Mouse (Mus musculus): ENCODE data around the gene Mndal. TPM values are rescaled to one million over a fixed set of nuclear protein-coding genes. Genes with fewer than 3 reads are reported as not detected.
"Not testable (repeated sequence)": the region's sequence is repeated elsewhere in the genome, so short reads cannot be mapped to it uniquely, and the experiment has no call there.

Gene Mndal
- total and polyA plus RNA-seq, 3 experiments, result 0.22 TPM; not detected in 2

DNA sequence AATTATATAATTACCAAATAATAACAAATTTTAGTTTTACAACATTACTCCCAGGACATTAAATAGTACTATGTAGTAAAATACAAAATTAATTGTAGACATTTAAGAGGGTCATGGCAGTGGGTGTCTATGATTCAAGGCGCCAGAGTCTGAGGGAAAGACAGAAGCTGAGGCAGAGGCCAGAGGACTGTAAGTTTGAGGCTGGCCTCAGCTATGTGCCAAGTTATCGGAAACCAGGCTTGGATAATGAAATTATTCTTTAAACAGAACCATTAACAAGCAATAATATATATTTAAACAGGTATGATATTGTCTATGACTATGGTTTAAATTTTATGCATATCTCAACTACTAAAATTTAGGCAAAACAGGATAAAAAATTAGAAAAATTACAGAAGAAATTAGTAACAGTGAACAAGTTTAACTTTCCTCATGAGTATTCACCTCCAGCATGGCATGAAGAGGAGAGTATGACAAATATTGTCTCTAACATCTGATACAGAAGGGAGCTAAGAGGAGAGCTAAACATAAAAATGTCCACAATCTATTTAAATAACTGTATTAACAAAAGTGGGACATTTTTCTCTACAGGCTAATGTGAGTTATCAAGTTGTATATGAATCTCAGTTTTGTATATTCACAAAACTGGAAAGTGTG is 30.4 kb downstream of the Mndal start:
- DNase-seq (ENCODE audit: low spot score), result no peak
- ATAC-seq (ENCODE audit: extremely low read depth, insufficient number of reproducible peaks, low FRiP score, poor library complexity, severe bottlenecking), result no peak
- no peak overlapping the region for H3K4me3 ChIP-seq (ENCODE audit: low read depth, low read length)
- H3K9me3 ChIP-seq (replicated peaks), result peaks cover 4% of the 10 kb centered on the region; the same call in 1 of the 2 replicates
- TF ChIP-seq POLR2AphosphoS5 (IDR thresholded peaks at IDR 0.05; ENCODE audit: insufficient replicate concordance, low read depth, low read length) (no peak), TAL1 (conservative IDR thresholded peaks at IDR 0.05; ENCODE audit: low read depth, low read length) (no peak), CTCF (IDR thresholded peaks at IDR 0.05; ENCODE audit: low read depth, low read length) (no peak)
- H3K27me3 ChIP-seq (ENCODE audit: insufficient read depth, low read length), result no peaks in the 10 kb centered on the region
- H3K36me3 ChIP-seq (replicated peaks), result no peaks in the 10 kb centered on the region
- H3K4me1 ChIP-seq (ENCODE audit: insufficient read depth, low read depth, low read length), result no peaks in the 10 kb centered on the region

DNA sequence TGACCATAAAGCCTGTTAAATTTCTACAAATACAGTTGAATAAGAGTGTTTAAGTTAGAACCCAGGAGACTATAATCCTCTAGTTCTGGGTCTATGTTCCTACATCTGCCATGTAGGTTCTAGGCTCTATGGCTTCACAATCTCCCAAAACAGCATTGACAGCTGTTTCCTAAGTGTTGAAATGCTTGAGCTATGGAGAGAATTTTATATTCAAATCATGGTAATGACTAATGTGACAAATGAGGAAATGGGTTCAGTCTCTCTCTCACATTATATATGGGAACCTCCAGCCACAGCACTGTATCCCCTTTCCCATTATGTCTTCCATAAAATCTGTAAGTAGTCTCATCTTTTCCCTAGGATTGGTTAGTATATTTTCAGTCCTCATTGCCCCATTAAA is 33.9 kb downstream of the Mndal start:
- not testable (repeated sequence) for H3K27me3 ChIP-seq (ENCODE audit: insufficient read depth, low read length); H3K9me3 ChIP-seq (replicated peaks); H3K4me1 ChIP-seq (ENCODE audit: insufficient read depth, low read depth, low read length); H3K4me3 ChIP-seq (ENCODE audit: low read depth, low read length); DNase-seq (ENCODE audit: low spot score); H3K36me3 ChIP-seq (replicated peaks); ATAC-seq (ENCODE audit: extremely low read depth, insufficient number of reproducible peaks, low FRiP score, poor library complexity, severe bottlenecking)

DNA sequence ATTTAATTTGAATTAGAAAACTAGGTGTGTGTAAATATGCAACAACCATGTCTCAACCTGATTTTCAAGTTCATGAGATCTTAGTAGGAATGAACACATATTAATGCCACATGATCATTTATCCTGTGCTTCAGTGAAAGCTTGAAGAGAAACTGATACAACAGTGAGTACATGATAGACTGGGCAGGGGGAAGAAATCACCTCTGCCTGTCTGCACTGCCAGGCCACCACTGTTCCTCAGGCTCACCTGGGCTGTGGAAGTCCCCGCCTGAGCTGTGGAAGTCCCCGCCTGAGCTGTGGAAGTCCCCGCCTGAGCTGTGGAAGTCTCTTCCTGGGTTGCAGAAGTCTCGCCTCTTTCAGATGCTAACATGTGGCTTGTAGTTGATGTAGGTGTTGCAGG is 36.4 kb downstream of the Mndal start:
- not testable (repeated sequence) for H3K27me3 ChIP-seq (ENCODE audit: insufficient read depth, low read length); H3K9me3 ChIP-seq (replicated peaks); H3K36me3 ChIP-seq (replicated peaks); H3K4me1 ChIP-seq (ENCODE audit: insufficient read depth, low read depth, low read length); ATAC-seq (ENCODE audit: extremely low read depth, insufficient number of reproducible peaks, low FRiP score, poor library complexity, severe bottlenecking); DNase-seq (ENCODE audit: low spot score); H3K4me3 ChIP-seq (ENCODE audit: low read depth, low read length)

DNA sequence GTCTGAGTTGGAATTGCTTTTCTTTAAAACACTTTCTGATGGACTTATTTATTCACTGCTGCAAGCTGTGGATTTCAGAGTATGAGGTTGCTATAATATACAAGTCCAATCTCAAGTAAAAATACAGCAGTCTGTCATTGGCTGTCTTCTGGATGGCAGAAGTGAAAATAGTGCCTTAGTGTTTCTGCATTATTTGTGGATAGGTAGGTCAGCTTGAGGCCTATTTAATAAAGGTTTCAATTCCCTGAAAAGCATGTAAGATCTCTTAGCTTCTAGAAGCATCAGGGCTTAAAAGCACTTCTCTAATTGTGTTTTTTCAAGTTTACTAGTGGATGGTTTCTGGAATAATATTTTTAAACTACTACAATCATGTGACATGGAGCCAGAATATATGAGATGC is 52.5 kb downstream of the Mndal start:
- not testable (repeated sequence) for H3K4me1 ChIP-seq (ENCODE audit: insufficient read depth, low read depth, low read length); H3K36me3 ChIP-seq (replicated peaks); H3K4me3 ChIP-seq (ENCODE audit: low read depth, low read length); ATAC-seq (ENCODE audit: extremely low read depth, insufficient number of reproducible peaks, low FRiP score, poor library complexity, severe bottlenecking); H3K9me3 ChIP-seq (replicated peaks); H3K27me3 ChIP-seq (ENCODE audit: insufficient read depth, low read length); DNase-seq (ENCODE audit: low spot score)

DNA sequence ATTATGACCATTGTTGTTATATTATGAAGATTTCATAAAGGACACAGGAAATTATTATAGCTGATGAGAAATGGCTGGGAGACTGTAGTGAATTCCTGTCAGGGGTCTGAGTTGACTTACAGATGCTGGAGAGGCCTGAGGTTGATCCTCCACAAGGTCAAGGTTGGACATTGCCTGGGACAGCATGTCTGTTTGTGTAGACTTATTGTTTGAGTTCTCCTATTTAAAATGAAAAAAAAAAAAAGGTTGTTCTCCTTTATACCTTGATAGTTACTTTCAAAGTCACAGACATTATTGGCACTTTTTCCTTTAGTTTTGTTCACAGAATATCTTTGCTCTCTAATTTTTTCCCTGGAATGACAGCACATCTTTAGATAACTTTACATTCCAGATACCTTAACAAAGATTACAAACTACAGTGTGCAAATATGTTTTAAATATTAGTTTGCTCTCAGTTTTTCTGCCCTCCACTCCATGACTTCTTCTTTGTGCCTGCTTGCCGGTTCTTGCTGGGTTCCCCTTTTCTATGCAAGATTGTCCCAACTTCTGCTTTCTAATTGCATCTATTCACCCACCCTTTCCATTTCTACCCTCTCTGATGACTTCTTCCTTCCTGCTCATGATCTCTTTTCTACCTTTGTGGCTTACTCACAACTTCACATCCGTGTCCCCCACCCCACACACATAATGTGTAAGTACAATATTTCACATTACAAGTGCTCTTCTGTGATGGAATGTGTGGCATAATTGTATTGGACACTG is 55.1 kb downstream of the Mndal start:
- ATAC-seq (ENCODE audit: extremely low read depth, insufficient number of reproducible peaks, low FRiP score, poor library complexity, severe bottlenecking); H3K27me3 ChIP-seq (ENCODE audit: insufficient read depth, low read length): not testable (repeated sequence)

DNA sequence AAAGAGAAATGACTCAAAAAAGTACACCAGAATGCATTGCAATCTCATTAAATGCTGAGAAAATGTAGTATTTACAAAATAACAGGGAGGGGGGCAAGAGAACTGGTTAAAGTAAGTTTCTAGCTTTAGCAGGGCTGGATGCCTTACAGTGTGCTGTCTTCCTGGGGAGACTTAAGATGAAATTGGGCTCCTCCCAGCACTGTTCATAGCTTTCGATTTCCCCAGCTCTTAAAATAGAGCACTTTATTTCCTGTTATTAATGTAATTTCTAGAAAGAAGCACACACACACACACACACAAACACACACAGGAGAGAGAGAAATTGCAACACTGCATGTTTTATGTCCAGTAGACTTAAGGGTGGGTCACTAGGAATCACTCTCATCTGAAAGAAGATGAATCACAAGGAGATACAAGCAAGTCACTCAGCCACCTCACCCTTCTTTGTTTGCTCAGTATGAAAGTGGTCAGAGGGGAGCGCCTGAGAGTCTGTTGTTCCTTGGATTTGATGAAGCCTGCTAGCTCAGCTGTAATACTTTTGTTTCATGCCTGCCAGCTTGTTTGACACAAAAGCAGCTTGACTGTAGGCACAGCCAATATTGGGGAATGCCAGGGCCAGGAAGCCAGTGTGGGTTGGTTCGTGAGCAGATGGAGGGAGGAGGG is 62.2 kb downstream of the Mndal start:
- H3K9me3 ChIP-seq (replicated peaks); H3K27me3 ChIP-seq (ENCODE audit: insufficient read depth, low read length); H3K4me1 ChIP-seq (ENCODE audit: insufficient read depth, low read depth, low read length); H3K4me3 ChIP-seq (ENCODE audit: low read depth, low read length); ATAC-seq (ENCODE audit: extremely low read depth, insufficient number of reproducible peaks, low FRiP score, poor library complexity, severe bottlenecking); DNase-seq (ENCODE audit: low spot score); H3K36me3 ChIP-seq (replicated peaks): not testable (repeated sequence)

More for the DNA sequence above, 55.1 kb downstream of the Mndal start:
- not testable (repeated sequence) for H3K9me3 ChIP-seq (replicated peaks); H3K4me3 ChIP-seq (ENCODE audit: low read depth, low read length); H3K4me1 ChIP-seq (ENCODE audit: insufficient read depth, low read depth, low read length); DNase-seq (ENCODE audit: low spot score); H3K36me3 ChIP-seq (replicated peaks)

DNA sequence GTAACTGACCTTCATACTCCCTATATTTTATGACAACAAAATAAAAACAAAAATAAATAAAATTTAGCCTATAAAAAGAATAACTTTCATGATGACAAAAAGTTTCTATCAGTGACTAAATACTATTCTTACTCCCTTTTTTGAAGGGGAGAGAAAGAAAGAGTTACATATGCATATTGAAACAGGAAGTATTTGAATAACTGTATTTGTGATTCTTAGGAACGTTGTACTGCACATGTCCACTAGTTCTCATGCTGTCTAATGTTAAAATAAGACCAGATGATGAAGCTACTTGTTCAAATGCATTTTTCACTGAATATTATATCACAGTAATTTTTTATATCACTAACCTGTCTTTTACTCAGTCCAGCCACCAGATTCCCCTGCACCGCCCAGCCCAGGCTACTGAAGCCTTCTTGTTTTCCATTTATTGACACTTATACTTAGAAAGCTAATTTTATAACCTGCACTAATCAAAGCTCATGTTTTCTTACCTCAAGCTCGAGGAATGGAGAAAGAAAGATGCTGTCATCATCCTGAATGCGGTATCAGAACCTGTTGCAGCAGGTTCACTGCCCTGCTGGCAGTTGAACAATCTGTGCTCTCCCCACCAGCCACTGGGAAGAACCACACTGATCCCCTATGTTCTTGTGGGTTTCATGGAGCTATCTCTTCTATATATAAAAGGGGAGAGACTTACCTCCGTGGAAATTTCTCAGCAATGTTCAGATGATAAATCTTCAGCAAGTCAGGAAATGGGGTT is 62.9 kb downstream of the Mndal start:
- not testable (repeated sequence) for ATAC-seq (ENCODE audit: extremely low read depth, insufficient number of reproducible peaks, low FRiP score, poor library complexity, severe bottlenecking); H3K27me3 ChIP-seq (ENCODE audit: insufficient read depth, low read length); DNase-seq (ENCODE audit: low spot score); H3K4me1 ChIP-seq (ENCODE audit: insufficient read depth, low read depth, low read length); H3K36me3 ChIP-seq (replicated peaks); H3K4me3 ChIP-seq (ENCODE audit: low read depth, low read length); H3K9me3 ChIP-seq (replicated peaks)

DNA sequence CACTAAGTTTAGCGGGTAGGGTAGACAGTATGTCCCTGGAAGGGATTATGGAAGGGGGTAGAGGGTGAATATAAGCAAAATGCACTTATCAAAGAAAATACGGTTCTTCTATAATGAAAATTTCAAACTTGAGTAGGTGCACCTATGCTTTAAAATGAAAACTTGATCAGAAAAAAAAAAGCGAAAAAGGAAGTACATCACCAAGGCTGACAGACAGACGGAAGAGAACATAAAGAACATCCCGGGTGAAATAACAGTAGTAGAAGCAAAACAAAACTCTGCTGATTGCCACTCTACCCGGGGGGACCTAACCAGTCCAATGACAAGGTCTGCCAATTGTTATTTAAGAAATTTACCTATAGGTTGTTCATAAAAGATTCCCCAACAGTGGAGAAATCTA is 64.0 kb downstream of the Mndal start:
- H3K9me3 ChIP-seq (replicated peaks); H3K4me1 ChIP-seq (ENCODE audit: insufficient read depth, low read depth, low read length); H3K27me3 ChIP-seq (ENCODE audit: insufficient read depth, low read length); H3K4me3 ChIP-seq (ENCODE audit: low read depth, low read length); DNase-seq (ENCODE audit: low spot score); ATAC-seq (ENCODE audit: extremely low read depth, insufficient number of reproducible peaks, low FRiP score, poor library complexity, severe bottlenecking); H3K36me3 ChIP-seq (replicated peaks): not testable (repeated sequence)

DNA sequence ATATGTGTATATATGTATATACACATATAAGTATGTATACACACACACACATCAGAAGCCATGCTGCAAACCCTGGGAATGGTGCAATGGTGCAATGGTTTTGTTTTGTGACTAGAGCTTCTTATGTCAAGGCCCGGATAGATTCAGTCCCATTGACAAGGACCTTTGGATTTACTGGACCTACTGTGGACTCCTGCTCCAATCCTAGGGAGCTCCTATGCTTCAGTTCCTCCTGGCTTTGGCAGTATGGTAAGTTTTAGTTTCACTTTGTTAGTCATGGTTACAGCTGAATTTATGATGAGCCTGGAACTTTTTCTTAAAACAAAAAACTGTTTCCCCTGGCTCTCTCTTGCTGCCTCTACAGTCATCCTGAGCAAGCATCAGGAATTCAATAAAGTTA is 65.2 kb downstream of the Mndal start:
- H3K4me1 ChIP-seq (ENCODE audit: insufficient read depth, low read depth, low read length); ATAC-seq (ENCODE audit: extremely low read depth, insufficient number of reproducible peaks, low FRiP score, poor library complexity, severe bottlenecking); DNase-seq (ENCODE audit: low spot score): not testable (repeated sequence)

DNA sequence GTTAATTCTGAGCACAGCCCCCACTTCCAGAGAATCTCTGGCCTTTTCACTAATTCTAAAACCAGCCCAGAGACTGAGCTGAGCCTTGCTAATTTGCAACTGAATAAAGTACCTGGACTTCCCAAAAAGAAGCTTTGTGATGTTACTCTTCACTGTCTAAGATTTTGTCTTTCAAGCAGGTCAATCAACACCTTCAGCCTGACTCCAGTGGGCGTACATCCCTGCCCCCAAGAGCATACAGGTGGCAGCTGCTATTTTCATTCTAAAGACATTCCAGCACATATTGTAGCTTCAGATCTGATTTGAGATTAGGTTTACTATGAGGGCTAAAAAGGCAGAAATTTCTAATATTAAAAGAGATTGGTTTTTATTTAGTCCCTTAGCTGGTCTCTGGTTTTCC is 73.7 kb downstream of the Mndal start:
- not testable (repeated sequence) for ATAC-seq (ENCODE audit: extremely low read depth, insufficient number of reproducible peaks, low FRiP score, poor library complexity, severe bottlenecking); H3K27me3 ChIP-seq (ENCODE audit: insufficient read depth, low read length); H3K4me1 ChIP-seq (ENCODE audit: insufficient read depth, low read depth, low read length); H3K4me3 ChIP-seq (ENCODE audit: low read depth, low read length); DNase-seq (ENCODE audit: low spot score); H3K36me3 ChIP-seq (replicated peaks); H3K9me3 ChIP-seq (replicated peaks)

More for the DNA sequence above, 65.2 kb downstream of the Mndal start:
- H3K4me3 ChIP-seq (ENCODE audit: low read depth, low read length); H3K9me3 ChIP-seq (replicated peaks); H3K36me3 ChIP-seq (replicated peaks); H3K27me3 ChIP-seq (ENCODE audit: insufficient read depth, low read length): not testable (repeated sequence)

Measured in G1E (cell line).